Mouse (Mus musculus) spleen, adult 18-20 months (tissue): Measurements from ENCODE around the gene Gm9844.

Source experiments
- DNase-seq, 2 experiments: peaks; one replicate each; pipeline ENCODE4 v3.0.0; 2022; ENCODE audit warnings: mixed read lengths in 2 of 2

The Gm9844 gene

DNA sequence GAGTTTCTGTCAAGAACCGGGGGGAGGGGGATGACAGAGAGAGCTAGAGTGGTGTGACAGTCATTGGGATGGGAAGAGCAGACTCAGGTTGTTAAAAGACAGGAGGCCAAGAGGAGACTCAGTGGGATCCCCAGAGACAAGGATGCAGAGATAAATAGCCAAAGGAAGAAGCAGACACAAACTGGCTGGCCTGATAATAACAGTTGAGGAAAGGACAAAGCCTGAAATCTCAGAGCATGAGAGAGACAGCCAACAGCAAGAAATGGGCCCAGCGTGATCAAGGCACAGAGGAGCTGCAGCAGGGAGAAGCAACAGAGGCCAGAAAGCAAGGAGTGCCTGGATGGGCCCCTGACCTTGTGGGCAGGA, 40.2 kb downstream of the Gm9844 start:
- DNase-seq, result no peak

DNA sequence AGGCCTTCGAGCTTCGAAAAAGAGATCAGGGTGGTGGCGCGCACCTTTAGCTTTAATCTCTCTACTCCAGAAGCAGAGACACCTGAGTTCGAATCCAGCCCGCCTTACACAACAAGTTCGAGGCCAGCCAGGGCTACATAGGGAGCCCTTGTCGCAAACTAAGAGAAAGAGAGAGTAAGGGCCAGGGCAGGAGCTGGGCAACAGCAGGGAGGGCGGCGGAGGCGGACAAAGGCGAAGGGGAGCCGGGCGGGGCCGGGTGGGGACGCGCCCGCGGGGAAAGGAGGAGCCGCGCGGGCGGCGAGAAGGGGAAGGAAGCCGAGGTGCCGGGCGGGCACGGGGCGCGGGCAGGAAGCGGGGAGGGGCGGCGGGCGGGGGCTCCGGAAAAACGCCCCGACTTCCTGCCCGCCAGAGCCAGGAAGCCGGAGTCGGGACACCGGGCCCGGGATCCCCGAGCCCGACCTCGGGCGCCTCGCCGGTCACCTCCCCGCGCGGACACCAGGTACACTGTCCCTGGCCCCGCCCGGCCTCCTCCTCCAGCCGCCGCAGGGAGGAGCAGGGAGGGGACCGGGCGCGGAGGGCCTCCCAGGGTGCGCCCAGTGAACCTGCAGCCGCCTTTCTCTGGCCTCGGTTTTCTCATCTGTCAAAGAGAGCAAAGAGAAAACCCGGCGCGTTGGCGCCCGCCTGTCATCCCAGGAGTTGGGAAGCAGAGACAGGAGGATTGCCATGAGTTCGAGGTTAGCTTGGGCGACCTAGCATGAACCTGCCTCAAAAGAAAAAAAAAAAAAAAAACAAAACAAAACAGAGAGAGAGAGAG, 40.8 kb downstream of the Gm9844 start, which contains the start of gene Arhgef1:
Arhgef1 (plus strand) TSS at position 283 of the 814 bp plus-strand sequence.
- peak; percentile 80 to 81 for DNase-seq

DNA sequence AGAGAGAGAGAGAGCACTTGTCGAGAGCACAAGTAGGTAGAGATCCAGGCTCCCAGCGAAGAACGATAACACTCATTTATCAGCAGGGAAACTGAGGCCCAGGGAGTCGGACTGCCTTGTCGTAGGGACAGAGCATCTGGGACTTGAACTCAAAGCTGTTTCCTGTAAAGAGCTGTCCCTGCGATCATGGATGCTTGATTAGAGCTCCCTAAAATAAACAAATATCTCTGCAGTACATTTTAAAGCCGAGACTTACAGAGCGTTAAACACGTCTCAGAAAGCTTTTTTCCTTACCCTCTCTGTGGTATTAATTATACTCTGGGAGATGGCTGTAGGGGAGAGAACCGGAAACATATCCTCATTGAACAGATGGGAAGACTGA, 41.4 kb downstream of the Gm9844 start:
- no peak for DNase-seq

DNA sequence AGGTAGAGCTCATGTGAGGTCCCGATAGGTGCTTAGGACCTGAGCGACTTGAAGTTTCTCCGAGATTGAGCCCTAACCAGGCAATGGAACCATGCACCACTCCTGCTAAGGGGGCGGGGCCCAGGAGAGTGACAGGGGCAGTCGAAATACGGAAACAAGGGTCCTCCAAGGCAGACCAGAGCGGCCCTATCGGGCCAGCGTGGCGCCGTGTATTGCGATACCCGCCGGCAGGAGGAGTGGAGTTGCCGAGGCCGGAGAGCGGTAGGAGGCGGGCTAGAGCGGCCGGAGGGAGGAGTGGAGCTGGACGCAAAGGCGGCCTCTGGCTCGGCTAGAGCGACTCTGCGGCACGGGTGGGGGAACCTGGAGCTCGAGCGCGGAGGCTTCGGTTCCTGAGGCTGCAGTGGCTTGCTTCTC, 42.1 kb downstream of the Gm9844 start:
- peak; percentile 95 to 98 for DNase-seq

DNA sequence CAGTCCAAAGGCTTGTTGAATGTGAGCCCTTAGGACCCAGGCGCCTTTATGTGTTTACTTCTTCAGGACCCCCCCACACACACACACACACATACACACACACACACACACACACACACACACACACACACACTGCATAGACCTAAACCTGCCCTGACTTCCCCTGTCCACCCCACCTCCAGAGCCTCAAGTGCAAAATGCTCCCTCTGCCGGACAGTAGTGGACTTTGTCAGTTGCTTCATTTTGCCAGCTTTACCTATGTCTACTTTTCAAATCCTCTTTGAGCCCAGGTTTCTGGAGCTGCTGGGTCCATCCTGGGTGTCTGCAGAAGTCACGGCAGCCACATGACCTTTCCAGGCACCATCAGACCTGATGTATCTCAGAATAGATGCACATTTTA, 42.9 kb downstream of the Gm9844 start:
- peak; percentile 55 to 67 for DNase-seq

DNA sequence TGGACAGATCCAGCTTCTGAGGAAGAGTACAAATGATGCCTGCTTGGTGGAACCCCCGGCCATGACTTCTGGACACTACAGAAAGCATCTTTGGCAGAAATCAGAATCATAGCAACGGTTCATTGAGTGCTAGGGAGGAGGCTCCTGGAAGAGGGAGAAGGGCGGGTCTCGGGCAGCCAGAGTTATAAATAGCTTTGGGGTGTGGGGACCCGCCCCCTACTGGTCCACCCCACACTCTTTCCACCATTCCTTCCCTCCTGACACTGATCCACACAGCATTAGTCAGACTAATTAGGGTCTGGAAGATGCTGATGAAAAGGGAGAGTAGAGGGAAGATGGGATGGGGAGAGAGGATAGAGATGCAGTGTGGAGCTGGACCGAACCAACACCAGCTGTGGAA, 44.5 kb downstream of the Gm9844 start:
- no peak for DNase-seq

DNA sequence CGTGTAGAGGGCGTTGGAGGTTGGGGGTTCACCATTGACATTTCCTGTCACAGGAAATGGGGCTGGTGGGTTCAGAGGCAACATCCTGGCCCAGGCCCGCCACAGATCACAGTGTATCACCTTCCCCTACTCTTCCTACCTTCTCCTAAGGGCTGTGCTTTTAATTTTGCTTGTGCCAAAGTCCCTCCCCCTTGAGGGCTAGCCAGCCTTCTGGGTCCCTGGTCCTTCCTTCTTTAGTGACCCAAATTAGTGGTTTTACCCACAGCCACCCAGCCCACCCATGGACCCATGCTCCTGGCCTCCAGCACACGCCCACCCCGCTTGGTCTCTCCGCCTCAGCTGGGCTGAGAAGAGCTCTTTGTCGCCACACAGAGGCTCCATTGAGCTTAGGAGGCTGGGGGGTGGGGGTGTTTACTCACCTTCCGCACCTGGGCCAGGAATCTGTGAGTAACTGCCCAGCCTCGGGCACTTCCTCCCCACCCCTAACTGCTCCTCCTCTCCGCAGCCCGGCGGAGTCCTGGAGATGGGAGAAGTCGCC, 45.3 kb downstream of the Gm9844 start:
- DNase-seq, result peak; percentile 63 to 66
